Mouse (Mus musculus): ENCODE results near the gene Gria3. TPM values are rescaled to one million over a fixed set of nuclear protein-coding genes. Genes with fewer than 3 reads are reported as not detected.
A peak's percentile ranks its signal among the peaks of the same experiment; 100 is the strongest.

The Gria3 gene
- total and polyA plus RNA-seq, 2 experiments = 0.27 to 0.37 TPM

DNA sequence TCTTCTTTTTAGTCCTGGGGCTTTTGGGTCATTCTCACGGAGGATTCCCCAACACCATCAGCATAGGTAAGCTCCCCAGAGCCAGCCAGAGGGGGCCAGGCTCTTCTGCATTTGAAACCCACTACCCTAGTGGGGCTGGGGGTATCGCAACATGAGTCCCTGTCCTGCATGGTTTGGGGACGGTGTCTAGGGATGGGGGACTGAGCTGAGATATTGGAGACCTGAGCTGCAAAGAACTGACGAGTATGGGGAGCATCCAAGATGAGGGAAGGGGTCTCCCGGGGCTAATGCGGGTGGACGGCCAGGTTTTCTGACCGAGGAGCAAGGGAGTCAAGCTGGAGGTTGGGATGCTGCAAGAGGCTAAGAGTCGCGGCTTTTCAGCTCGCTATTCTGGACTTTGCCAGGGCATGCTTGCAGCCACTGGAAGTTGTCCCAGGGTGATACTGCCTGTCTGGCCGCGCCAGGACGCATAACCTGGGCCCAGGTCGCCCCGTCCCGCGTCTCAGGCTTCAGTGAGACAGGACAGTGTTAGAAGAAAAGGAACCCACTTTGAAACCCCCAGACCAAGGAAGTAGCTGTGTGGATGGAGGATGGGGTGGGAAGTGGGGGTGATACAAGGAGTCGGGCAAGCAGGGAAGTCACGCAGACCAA is 1.1 kb downstream of the Gria3 start:
- no peaks in the 10 kb centered on the region for H3K27me3 ChIP-seq (ENCODE audit: control insufficient read depth, insufficient read depth, low read length)
- no peaks in the 10 kb centered on the region for H3K79me2 ChIP-seq (ENCODE audit: control insufficient read depth, insufficient read depth, low read length)
- H3K27ac ChIP-seq (replicated peaks; ENCODE audit: insufficient read depth, low read depth, low read length) = no peak overlapping the region
- H3K4me1 ChIP-seq (ENCODE audit: control insufficient read depth, insufficient read depth, low read length) = peaks cover 3% of the 10 kb centered on the region; the same call in 1 of the 2 replicates
- 2% methylated on average over 18 of the region's 20 CpGs for WGBS
- peak; percentile 5 for DNase-seq (ENCODE audit: extremely low read depth, low read depth, low spot score)
- H3K4me3 ChIP-seq (ENCODE audit: insufficient read depth, low read depth, low read length) = peak overlapping the region; percentile 3
- H3K36me3 ChIP-seq (ENCODE audit: control insufficient read depth, insufficient read depth, low read length) = no peaks in the 10 kb centered on the region
- H3K9ac ChIP-seq (ENCODE audit: low read depth, low read length) = peak overlapping the region; percentile 47; the same call in 1 of the 2 replicates
- TF ChIP-seq CTCF (IDR thresholded peaks at IDR 0.05; ENCODE audit: low read depth, low read length) (no peak), POLR2A (IDR thresholded peaks at IDR 0.05; ENCODE audit: extremely low read depth, insufficient read depth, low read length) (no peak)

- Histone ChIP-seq H3K4me3 (ENCODE audit: insufficient read depth, low read depth, low read length) (no peak overlapping the region), H3K4me1 (ENCODE audit: control insufficient read depth, insufficient read depth, low read length) (peaks cover 3% of the 10 kb centered on the region; the same call in 1 of the 2 replicates), H3K79me2 (ENCODE audit: control insufficient read depth, insufficient read depth, low read length) (no peaks in the 10 kb centered on the region), H3K36me3 (ENCODE audit: control insufficient read depth, insufficient read depth, low read length) (no peaks in the 10 kb centered on the region), H3K27me3 (ENCODE audit: control insufficient read depth, insufficient read depth, low read length) (no peaks in the 10 kb centered on the region), H3K27ac (replicated peaks; ENCODE audit: insufficient read depth, low read depth, low read length) (no peak overlapping the region), H3K9ac (ENCODE audit: low read depth, low read length) (no peak overlapping the region)
- 60% methylated on average over 6 of the region's 6 CpGs for WGBS
- TF ChIP-seq CTCF (IDR thresholded peaks at IDR 0.05; ENCODE audit: low read depth, low read length) = no peak
- TF ChIP-seq POLR2A (IDR thresholded peaks at IDR 0.05; ENCODE audit: extremely low read depth, insufficient read depth, low read length) = no peak
- DNase-seq (ENCODE audit: extremely low read depth, low read depth, low spot score) = no peak
Observed at GRCm38 (mm10) chrX:41402656-41403055, 2.0 kb downstream of the Gria3 start.

- 86% methylated on average over 9 of the region's 9 CpGs for WGBS
- DNase-seq (ENCODE audit: extremely low read depth, low read depth, low spot score) = no peak
- H3K27me3 ChIP-seq (ENCODE audit: control insufficient read depth, insufficient read depth, low read length) = no peaks in the 10 kb centered on the region
- H3K27ac ChIP-seq (replicated peaks; ENCODE audit: insufficient read depth, low read depth, low read length) = no peak overlapping the region
- no peaks in the 10 kb centered on the region for H3K4me1 ChIP-seq (ENCODE audit: control insufficient read depth, insufficient read depth, low read length)
- no peak overlapping the region for H3K9ac ChIP-seq (ENCODE audit: low read depth, low read length)
- H3K36me3 ChIP-seq (ENCODE audit: control insufficient read depth, insufficient read depth, low read length) = no peaks in the 10 kb centered on the region
- no peaks in the 10 kb centered on the region for H3K79me2 ChIP-seq (ENCODE audit: control insufficient read depth, insufficient read depth, low read length)
- TF ChIP-seq CTCF (IDR thresholded peaks at IDR 0.05; ENCODE audit: low read depth, low read length) (no peak), POLR2A (IDR thresholded peaks at IDR 0.05; ENCODE audit: extremely low read depth, insufficient read depth, low read length) (no peak)
- H3K4me3 ChIP-seq (ENCODE audit: insufficient read depth, low read depth, low read length) = no peak overlapping the region
Observed at GRCm38 (mm10) chrX:41406288-41406687, 5.6 kb downstream of the Gria3 start.

DNA sequence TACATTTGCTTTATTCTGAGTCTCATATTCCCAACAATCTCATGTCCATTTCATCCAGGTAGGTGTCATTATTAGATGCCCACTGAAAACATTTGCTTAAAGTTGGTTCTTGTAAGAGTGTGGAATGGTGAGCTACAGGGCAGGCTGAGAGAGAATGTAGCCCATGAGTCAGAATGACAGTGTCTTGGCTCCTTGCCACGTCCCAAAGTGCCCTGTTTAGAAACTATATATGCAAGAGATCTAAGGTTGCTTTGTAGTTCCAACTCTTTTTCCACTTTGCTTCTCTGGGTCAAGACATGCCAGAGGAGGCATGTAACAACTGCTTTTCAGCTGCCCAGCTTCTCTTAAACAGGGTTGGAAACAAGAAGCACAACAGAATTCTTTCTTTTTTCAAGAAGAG is 9.1 kb downstream of the Gria3 start:
- TF ChIP-seq CTCF (IDR thresholded peaks at IDR 0.05; ENCODE audit: low read depth, low read length) (no peak), POLR2A (IDR thresholded peaks at IDR 0.05; ENCODE audit: extremely low read depth, insufficient read depth, low read length) (no peak)
- Histone ChIP-seq H3K9ac (ENCODE audit: low read depth, low read length) (no peak overlapping the region), H3K36me3 (ENCODE audit: control insufficient read depth, insufficient read depth, low read length) (no peaks in the 10 kb centered on the region), H3K4me3 (ENCODE audit: insufficient read depth, low read depth, low read length) (no peak overlapping the region), H3K79me2 (ENCODE audit: control insufficient read depth, insufficient read depth, low read length) (no peaks in the 10 kb centered on the region), H3K4me1 (ENCODE audit: control insufficient read depth, insufficient read depth, low read length) (no peaks in the 10 kb centered on the region), H3K27me3 (ENCODE audit: control insufficient read depth, insufficient read depth, low read length) (no peaks in the 10 kb centered on the region), H3K27ac (replicated peaks; ENCODE audit: insufficient read depth, low read depth, low read length) (no peak overlapping the region)
- no peak for DNase-seq (ENCODE audit: extremely low read depth, low read depth, low spot score)
- WGBS = 14% methylated on average over 1 of the region's 1 CpGs

DNA sequence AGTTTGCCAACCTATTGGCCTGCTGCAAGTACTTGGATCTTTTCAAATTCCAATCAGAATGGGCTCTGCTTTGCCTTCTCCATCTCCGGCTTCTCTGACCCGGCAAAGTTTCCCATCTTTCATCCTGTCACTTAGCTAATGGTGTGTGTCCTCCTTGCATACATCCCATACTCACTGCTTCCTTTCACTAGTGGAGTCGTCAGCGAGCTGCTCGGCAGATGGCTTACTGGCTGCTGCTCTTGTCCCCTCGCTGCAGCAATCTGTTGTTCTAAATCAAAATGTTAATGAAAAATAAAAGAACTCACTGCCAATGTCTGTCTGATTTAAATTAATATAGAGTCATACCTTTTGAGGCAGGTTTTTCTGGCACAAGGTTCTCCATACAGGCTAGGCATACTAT is 25.0 kb downstream of the Gria3 start:
- H3K27ac ChIP-seq (replicated peaks; ENCODE audit: insufficient read depth, low read depth, low read length) = no peak overlapping the region
- DNase-seq (ENCODE audit: extremely low read depth, low read depth, low spot score) = no peak
- WGBS = 80% methylated on average over 6 of the region's 6 CpGs
- H3K27me3 ChIP-seq (ENCODE audit: control insufficient read depth, insufficient read depth, low read length) = no peaks in the 10 kb centered on the region
- H3K4me1 ChIP-seq (ENCODE audit: control insufficient read depth, insufficient read depth, low read length) = no peaks in the 10 kb centered on the region
- H3K36me3 ChIP-seq (ENCODE audit: control insufficient read depth, insufficient read depth, low read length) = no peaks in the 10 kb centered on the region
- H3K79me2 ChIP-seq (ENCODE audit: control insufficient read depth, insufficient read depth, low read length) = no peaks in the 10 kb centered on the region
- TF ChIP-seq CTCF (IDR thresholded peaks at IDR 0.05; ENCODE audit: low read depth, low read length) (no peak), POLR2A (IDR thresholded peaks at IDR 0.05; ENCODE audit: extremely low read depth, insufficient read depth, low read length) (no peak)
- H3K9ac ChIP-seq (ENCODE audit: low read depth, low read length) = no peak overlapping the region
- H3K4me3 ChIP-seq (ENCODE audit: insufficient read depth, low read depth, low read length) = no peak overlapping the region

DNA sequence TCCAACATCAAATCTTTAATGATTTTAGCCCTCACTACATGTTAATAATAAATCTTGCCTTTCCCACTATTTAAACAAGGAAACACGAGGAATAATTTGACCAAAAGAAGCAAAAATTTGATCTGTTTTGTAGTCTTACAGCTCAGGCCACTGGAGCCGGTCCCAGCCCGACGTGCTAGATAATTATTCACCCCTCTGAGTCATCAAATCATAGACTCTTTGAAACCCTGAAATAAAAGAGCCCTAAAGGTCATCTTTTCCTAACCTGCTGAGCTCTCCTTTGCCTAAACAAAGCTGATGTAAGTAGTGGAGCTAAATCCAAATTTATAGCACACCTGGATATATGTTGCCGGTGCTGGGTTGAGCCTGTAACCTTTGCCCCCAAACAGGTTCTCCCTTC is 27.4 kb downstream of the Gria3 start:
- Histone ChIP-seq H3K79me2 (ENCODE audit: control insufficient read depth, insufficient read depth, low read length) (no peaks in the 10 kb centered on the region), H3K4me3 (ENCODE audit: insufficient read depth, low read depth, low read length) (no peak overlapping the region), H3K27me3 (ENCODE audit: control insufficient read depth, insufficient read depth, low read length) (no peaks in the 10 kb centered on the region), H3K9ac (ENCODE audit: low read depth, low read length) (no peak overlapping the region), H3K27ac (replicated peaks; ENCODE audit: insufficient read depth, low read depth, low read length) (no peak overlapping the region), H3K36me3 (ENCODE audit: control insufficient read depth, insufficient read depth, low read length) (no peaks in the 10 kb centered on the region), H3K4me1 (ENCODE audit: control insufficient read depth, insufficient read depth, low read length) (no peaks in the 10 kb centered on the region)
- no peak for TF ChIP-seq CTCF (IDR thresholded peaks at IDR 0.05; ENCODE audit: low read depth, low read length)
- no peak for TF ChIP-seq POLR2A (IDR thresholded peaks at IDR 0.05; ENCODE audit: extremely low read depth, insufficient read depth, low read length)
- DNase-seq (ENCODE audit: extremely low read depth, low read depth, low spot score) = peak; percentile 1
- 15% methylated on average over 5 of the region's 5 CpGs for WGBS

All from liver, adult 2 months (tissue).